Mouse (Mus musculus) c-Kit-positive CD71-negative TER-119-negative erythroid progenitor cells, embryonic 14.5 days (primary cell): Measurements from ENCODE around the gene Vezt.

ENCODE experiments used
- DNase-seq: peaks from one replicate; pipeline ENCODE4 v3.0.0-alpha.2; 2013; ENCODE audit warnings: low read depth

Vezt gene

GRCm38 (mm10) chr10:93911326-93911725, 124.3 kb downstream of the Vezt start:
- DNase-seq: no peak

- no peak for DNase-seq
Measured at GRCm38 (mm10) chr10:93909811-93910446, 125.7 kb downstream of the Vezt start.

- no peak for DNase-seq
Measured at GRCm38 (mm10) chr10:93909015-93909414, 126.6 kb downstream of the Vezt start.

GRCm38 (mm10) chr10:93908540-93908939, 127.1 kb downstream of the Vezt start:
- no peak for DNase-seq

GRCm38 (mm10) chr10:93907376-93907775, 128.2 kb downstream of the Vezt start:
- DNase-seq: no peak

GRCm38 (mm10) chr10:93899907-93900306, 135.7 kb downstream of the Vezt start:
- no peak for DNase-seq

GRCm38 (mm10) chr10:93899303-93899702, 136.3 kb downstream of the Vezt start:
- no peak for DNase-seq

- DNase-seq: no peak
Measured at GRCm38 (mm10) chr10:93897043-93897646, 138.5 kb downstream of the Vezt start, which contains the start of gene Metap2. Gene Metap2 (minus strand): TSS chr10:93897093.

GRCm38 (mm10) chr10:93892551-93892950, 143.1 kb downstream of the Vezt start:
- DNase-seq: no peak

- DNase-seq: no peak
Measured at GRCm38 (mm10) chr10:93891031-93891430, 144.6 kb downstream of the Vezt start.

- DNase-seq: no peak
Measured at GRCm38 (mm10) chr10:93890565-93890964, 145.1 kb downstream of the Vezt start.

GRCm38 (mm10) chr10:93889976-93890375, 145.6 kb downstream of the Vezt start:
- DNase-seq: no peak

- peak; percentile 69 for DNase-seq
Measured at GRCm38 (mm10) chr10:93889579-93889950, 146.1 kb downstream of the Vezt start.
